Mouse (Mus musculus) heart, adult 2 months (tissue): ENCODE measurements around the gene Avp. TPM values are rescaled to one million over a fixed set of nuclear protein-coding genes. Genes with fewer than 3 reads are reported as not detected.
A peak's percentile ranks its signal among the peaks of the same experiment; 100 is the strongest.
"Not testable (repeated sequence)": the region's sequence is repeated elsewhere in the genome, so short reads cannot be mapped to it uniquely, and the experiment has no call there.

Experiments
- DNase-seq, 2 experiments: peaks; one replicate each; pipeline ENCODE4 v3.0.0; 2021
- H3K27ac ChIP-seq: fragments of 200-600 bp; 2 replicates; pipeline ENCODE4 v1.8.1; 2022
- H3K27me3 ChIP-seq: fragments of 200-500 bp; 2 replicates; pipeline ENCODE4 v1.6.1; 2012; ENCODE audit warnings: mild to moderate bottlenecking, low read length, inconsistent platforms, mixed read lengths; ENCODE audit not compliant: control insufficient read depth, insufficient read depth
- H3K36me3 ChIP-seq: fragments of 200-500 bp; 2 replicates; pipeline ENCODE4 v1.6.1; 2012; ENCODE audit warnings: low read length, inconsistent platforms; ENCODE audit not compliant: control insufficient read depth, insufficient read depth
- H3K4me1 ChIP-seq: fragments of 200-500 bp; 2 replicates; pipeline ENCODE4 v1.6.1; 2011; ENCODE audit warnings: low read length; ENCODE audit not compliant: control insufficient read depth, insufficient read depth
- H3K4me3 ChIP-seq: fragments of 200-600 bp; 2 replicates; pipeline ENCODE4 v1.8.1; 2022
- H3K79me2 ChIP-seq: fragments of 200-500 bp; replicated peaks from 2 replicates; pipeline ENCODE4 v1.6.1; 2012; ENCODE audit warnings: mild to moderate bottlenecking, inconsistent platforms, low read length, moderate library complexity, mixed read lengths; ENCODE audit not compliant: control insufficient read depth, insufficient read depth
- H3K9ac ChIP-seq: fragments of 200-500 bp; 2 replicates; pipeline ENCODE4 v1.6.1; 2012; ENCODE audit warnings: low read depth, mild to moderate bottlenecking, control low read depth, inconsistent platforms, low read length, mixed read lengths
- CTCF ChIP-seq: fragments of 200-600 bp; IDR thresholded peaks from 2 replicates; pipeline ENCODE4 v1.8.1; 2022; ENCODE audit warnings: antibody characterized with exemption, mild to moderate bottlenecking, moderate library complexity
- EP300 ChIP-seq: fragments of 200-500 bp; IDR thresholded peaks from 2 replicates; pipeline ENCODE4 v1.6.1; 2011; ENCODE audit warnings: low read depth, low read length, control low read depth; ENCODE audit not compliant: insufficient read depth
- POLR2A ChIP-seq: fragments of 200-500 bp; IDR thresholded peaks from 2 replicates; pipeline ENCODE4 v1.6.1; 2011; ENCODE audit warnings: mild to moderate bottlenecking, low read depth, low read length, control low read depth; ENCODE audit not compliant: insufficient read depth
- WGBS: fragments of 180-500 bp; shearing (Covaris S2); methylation state at CpG from one replicate; pipeline ENCODE4 v1.1.7; 2018; 5-methylcytosine and 5-hydroxymethylcytosine counted together
- intact Hi-C: fragments of 180-260 bp; cut with DNase I; formaldehyde crosslinking; loops from one replicate; pipeline ENCODE4 v1.15.1; 2025
- polyA plus RNA-seq: library from polyadenylated mRNA; depleted of rRNA; stranded (reverse); fragments of >200 nt; gene quantifications from 2 replicates; pipeline ENCODE4 v1.2.3, GENCODE M21; 2012
- total RNA-seq, 2 experiments: library from RNA; stranded (reverse); gene quantifications; 2 replicates each; pipeline ENCODE4 v1.2.3; 2021

The Avp gene
- total and polyA plus RNA-seq, 3 experiments, result 9.8 to 10.3 TPM; not detected in 1

DNA sequence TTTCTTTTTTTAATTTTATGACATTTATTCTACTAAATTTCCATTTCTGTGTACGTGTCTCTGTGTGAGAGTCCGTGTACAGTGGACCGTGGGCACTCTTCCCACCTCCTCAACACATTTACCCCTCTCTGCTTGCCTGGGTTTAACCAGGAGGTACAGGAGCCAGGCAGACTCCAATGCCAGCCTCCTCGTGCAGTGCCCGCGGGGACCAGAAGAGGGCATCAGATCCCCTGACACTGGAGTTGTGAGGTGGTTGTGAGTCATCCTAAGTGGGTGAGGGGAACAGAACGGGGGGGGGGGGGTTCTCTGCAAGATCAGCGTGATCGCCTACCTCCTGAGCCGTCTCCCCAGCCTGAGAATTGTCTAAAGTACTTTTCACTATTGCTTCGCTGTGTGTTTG is 4.2 kb downstream of the Avp start:
- Histone ChIP-seq H3K79me2 (no peaks in the 10 kb centered on the region), H3K36me3 (no peaks in the 10 kb centered on the region), H3K9ac (no peak overlapping the region), H3K27me3 (peaks cover 25% of the 10 kb centered on the region), H3K4me3 (no peak overlapping the region), H3K4me1 (no peaks in the 10 kb centered on the region), H3K27ac (no peak overlapping the region)
- intact Hi-C loops, result no loop called here
- TF ChIP-seq EP300 (no peak), POLR2A (no peak), CTCF (peak; percentile 66)
- WGBS, result 11% methylated on average over 11 of the region's 11 CpGs
- peak; percentile 41 to 74 for DNase-seq

DNA sequence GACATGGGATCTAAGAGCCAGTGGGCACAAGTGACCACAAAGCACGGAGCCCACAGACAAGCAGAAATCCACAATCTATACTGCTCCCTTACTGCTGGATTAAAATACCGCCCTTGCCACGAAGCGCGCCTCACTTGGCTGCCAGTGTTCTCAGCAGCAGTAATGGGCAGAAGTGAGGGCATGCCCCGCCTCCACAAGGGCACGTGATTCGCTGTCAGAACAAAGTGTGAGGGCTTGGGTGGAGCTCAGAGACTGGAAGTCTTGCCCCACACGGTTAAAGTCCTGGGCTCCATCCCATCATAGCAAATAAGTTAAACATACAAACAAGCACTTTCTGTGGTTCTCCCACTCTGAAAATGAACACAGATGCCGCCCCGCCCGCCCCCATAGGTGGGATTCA is 4.7 kb downstream of the Avp start:
- no peak overlapping the region for H3K27ac ChIP-seq
- no peaks in the 10 kb centered on the region for H3K36me3 ChIP-seq
- WGBS, result 10% methylated on average over 12 of the region's 12 CpGs
- H3K9ac ChIP-seq, result no peak overlapping the region
- no peaks in the 10 kb centered on the region for H3K4me1 ChIP-seq
- intact Hi-C loops, result no loop called here
- TF ChIP-seq CTCF, result no peak
- TF ChIP-seq EP300, result no peak
- no peak for TF ChIP-seq POLR2A
- H3K4me3 ChIP-seq, result no peak overlapping the region
- peak; percentile 53 for DNase-seq
- H3K27me3 ChIP-seq, result peaks cover 25% of the 10 kb centered on the region
- no peaks in the 10 kb centered on the region for H3K79me2 ChIP-seq

DNA sequence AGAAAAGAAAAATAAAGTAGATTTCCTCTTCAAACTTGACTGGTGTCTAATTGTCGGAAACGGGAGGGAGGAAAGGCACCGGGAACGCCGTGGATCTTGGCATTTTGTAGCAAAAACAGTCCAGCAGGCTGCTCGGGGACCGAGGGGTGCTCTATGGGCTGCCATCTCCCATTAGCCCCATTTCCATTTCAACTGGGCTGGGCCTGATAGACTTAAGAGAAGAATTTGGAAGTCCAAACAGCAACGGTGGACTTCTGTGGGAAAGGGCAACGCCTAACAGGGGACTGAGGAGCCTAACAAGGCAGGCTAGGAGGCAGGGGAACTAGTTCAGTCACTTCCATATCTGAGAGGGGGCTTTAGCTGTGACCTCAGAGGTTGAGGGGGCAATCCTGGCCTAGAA is 5.3 kb downstream of the Avp start:
- Histone ChIP-seq H3K36me3 (no peaks in the 10 kb centered on the region), H3K27ac (no peak overlapping the region), H3K79me2 (no peaks in the 10 kb centered on the region), H3K27me3 (peaks cover 25% of the 10 kb centered on the region), H3K9ac (no peak overlapping the region), H3K4me1 (no peaks in the 10 kb centered on the region), H3K4me3 (no peak overlapping the region)
- 17% methylated on average over 9 of the region's 9 CpGs for WGBS
- no peak for TF ChIP-seq EP300
- no peak for TF ChIP-seq POLR2A
- TF ChIP-seq CTCF, result no peak
- DNase-seq, result no peak
- intact Hi-C loops, result no loop called here

- H3K79me2 ChIP-seq, H3K4me1 ChIP-seq, H3K36me3 ChIP-seq, intact Hi-C loops, H3K27ac ChIP-seq: not testable (repeated sequence)
- Histone ChIP-seq H3K27me3 (peaks cover 25% of the 10 kb centered on the region), H3K4me3 (peak overlapping the region; percentile 26; the same call in 1 of the 2 replicates), H3K9ac (0 out of 2 replicates have a peak overlapping the region, but pooled peaks have one; percentile 1)
- peak in 1 of 2 experiments; percentile 46 for DNase-seq
- WGBS, result 5% methylated on average over 32 of the region's 32 CpGs
Measured at GRCm38 (mm10) chr2:130576564-130576963, 5.8 kb downstream of the Avp start.

GRCm38 (mm10) chr2:130575873-130576272 is 6.5 kb downstream of the Avp start, which contains the start of gene Oxt:
Gene Oxt, plus strand, starts transcription at chr2:130576173.
- WGBS, result 74% methylated on average over 9 of the region's 9 CpGs
- Histone ChIP-seq H3K36me3 (no peaks in the 10 kb centered on the region), H3K27ac (no peak within 1 kb of the TSS), H3K4me3 (peak within 1 kb of the TSS; percentile 26; the same call in 1 of the 2 replicates), H3K9ac (0 out of 2 replicates have a peak within 1 kb of the TSS, but pooled peaks have one; percentile 1), H3K27me3 (peaks cover 23% of the 10 kb centered on the region), H3K4me1 (no peaks in the 10 kb centered on the region), H3K79me2 (no peaks in the 10 kb centered on the region)
- TF ChIP-seq EP300 (no peak), CTCF (no peak), POLR2A (no peak)
- intact Hi-C loops, result no loop called here
- no peak for DNase-seq

DNA sequence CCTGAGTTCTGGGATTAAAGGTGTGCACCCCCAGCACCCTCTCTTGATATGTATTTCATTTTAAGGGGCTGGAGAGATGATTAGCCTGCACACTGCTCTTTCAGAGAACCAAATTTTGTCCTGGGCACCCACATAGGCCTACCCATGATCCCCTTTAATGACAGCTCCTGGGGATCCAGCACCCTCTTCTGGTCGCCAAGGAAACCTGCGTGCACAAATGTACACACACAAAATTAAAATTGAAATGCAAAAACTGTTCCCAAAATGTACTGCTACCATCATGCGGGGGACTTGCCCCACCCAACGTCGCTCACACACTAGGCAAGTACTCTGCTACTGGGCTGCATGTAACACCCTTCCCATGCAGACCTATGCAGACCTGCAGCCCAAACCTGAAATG is 7.4 kb downstream of the Avp start:
- intact Hi-C loops, result no loop called here
- 88% methylated on average over 5 of the region's 5 CpGs for WGBS
- Histone ChIP-seq H3K36me3 (no peaks in the 10 kb centered on the region), H3K9ac (no peak overlapping the region), H3K27ac (no peak overlapping the region), H3K27me3 (peaks cover 17% of the 10 kb centered on the region), H3K79me2 (no peaks in the 10 kb centered on the region), H3K4me1 (no peaks in the 10 kb centered on the region), H3K4me3 (no peak overlapping the region)
- TF ChIP-seq EP300 (no peak), CTCF (0 out of 2 replicates have a peak, but pooled peaks have one; percentile 4)
- DNase-seq, result no peak
